Mouse (Mus musculus): ENCODE measurements around the gene Tubgcp2.

- TF ChIP-seq CTCF (IDR thresholded peaks at IDR 0.05; ENCODE audit: low read depth) (no peak), EP300 (IDR thresholded peaks at IDR 0.05; ENCODE audit: low read depth) (no peak)
These were observed 17.7 kb upstream of the Tubgcp2 start for GRCm38 (mm10) chr7:140054124-140054523.

Measured in liver, postnatal 0 days (tissue).